Mouse (Mus musculus) limb, embryonic 12.5 days (tissue): ENCODE data around the gene Akt3. TPM values are rescaled to one million over a fixed set of nuclear protein-coding genes. Genes with fewer than 3 reads are reported as not detected.
A peak's percentile ranks its signal among the peaks of the same experiment; 100 is the strongest.

Experiments used
- ATAC-seq: fragments of 200-750 bp; cut with Nextera tagmentation; 2 replicates; pipeline ENCODE4 v1.8.0; 2017; ENCODE audit warnings: low read depth, moderate TSS enrichment; ENCODE audit not compliant: insufficient number of reproducible peaks, insufficient read depth, low FRiP score, low TSS enrichment
- H3K27ac ChIP-seq: fragments of 300-500 bp; sonication (generic); 2 replicates; pipeline ENCODE4 v1.5.1; 2016; ENCODE audit warnings: mild to moderate bottlenecking, moderate library complexity
- H3K27me3 ChIP-seq: fragments of 300-500 bp; sonication (generic); 2 replicates; pipeline ENCODE4 v1.6.1; 2016; ENCODE audit warnings: mild to moderate bottlenecking, moderate library complexity
- H3K36me3 ChIP-seq: fragments of 300-500 bp; sonication (generic); 2 replicates; pipeline ENCODE4 v1.6.1; 2016; ENCODE audit warnings: mild to moderate bottlenecking, moderate library complexity
- H3K4me1 ChIP-seq: fragments of 300-500 bp; sonication (generic); replicated peaks from 2 replicates; pipeline ENCODE4 v1.6.1; 2016
- H3K4me2 ChIP-seq: fragments of 300-500 bp; sonication (generic); 2 replicates; pipeline ENCODE4 v1.6.1; 2016; ENCODE audit warnings: mild to moderate bottlenecking, moderate library complexity
- H3K4me3 ChIP-seq: fragments of 300-500 bp; sonication (generic); replicated peaks from 2 replicates; pipeline ENCODE4 v1.5.1; 2016; ENCODE audit warnings: mild to moderate bottlenecking
- H3K9ac ChIP-seq: fragments of 300-500 bp; sonication (generic); replicated peaks from 2 replicates; pipeline ENCODE4 v1.6.1; 2016; ENCODE audit warnings: mild to moderate bottlenecking, moderate library complexity
- H3K9me3 ChIP-seq: fragments of 300-500 bp; sonication (generic); 2 replicates; pipeline ENCODE4 v1.6.1; 2016; ENCODE audit warnings: mild to moderate bottlenecking, moderate library complexity
- WGBS: fragments of 180-500 bp; shearing (Covaris S2); methylation state at CpG from one replicate; pipeline ENCODE4 v1.1.7; 2016; 5-methylcytosine and 5-hydroxymethylcytosine counted together
- polyA plus RNA-seq: library from polyadenylated mRNA; unstranded; fragments of >200 nt; fragmentation: Nextera tagmentation; extraction: Ambion mirVana; gene quantifications from 2 replicates; pipeline ENCODE4 v1.2.1, GENCODE M21; 2016

Gene Akt3
- polyA plus RNA-seq, 1 experiment from 2014 or later: 9.1 TPM

DNA sequence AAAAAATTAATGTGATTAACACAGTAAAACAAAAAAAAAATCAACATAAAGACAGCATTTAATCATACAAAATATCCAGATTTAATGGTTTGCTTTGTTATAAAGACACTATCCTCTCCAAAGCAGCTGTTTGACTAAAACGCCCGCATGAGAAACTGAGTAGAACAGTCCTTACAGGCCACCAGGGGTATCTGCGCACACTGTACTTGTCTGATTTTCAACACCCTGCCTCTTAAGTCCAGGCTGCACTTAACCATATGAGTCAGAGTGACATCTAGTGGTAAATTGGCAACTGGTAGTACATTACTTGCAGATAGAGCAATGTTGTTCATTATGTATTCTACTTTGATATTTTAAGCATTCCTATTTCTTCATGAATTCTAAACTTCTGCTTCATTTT is 69.3 kb downstream of the Akt3 start:
- Histone ChIP-seq H3K27me3 (no peaks in the 10 kb centered on the region), H3K4me1 (no peaks in the 10 kb centered on the region), H3K9ac (no peak overlapping the region), H3K36me3 (no peaks in the 10 kb centered on the region), H3K4me2 (no peak overlapping the region), H3K4me3 (no peak overlapping the region), H3K9me3 (no peaks in the 10 kb centered on the region), H3K27ac (no peak overlapping the region)
- ATAC-seq: no peak
- WGBS: 46% methylated on average over 3 of the region's 3 CpGs

- 76% methylated on average over 2 of the region's 2 CpGs for WGBS
- no peak for ATAC-seq
- Histone ChIP-seq H3K9ac (no peak overlapping the region), H3K27ac (no peak overlapping the region), H3K9me3 (no peaks in the 10 kb centered on the region), H3K27me3 (no peaks in the 10 kb centered on the region), H3K36me3 (no peaks in the 10 kb centered on the region), H3K4me1 (no peaks in the 10 kb centered on the region), H3K4me3 (no peak overlapping the region), H3K4me2 (no peak overlapping the region)
Measured at GRCm38 (mm10) chr1:177186751-177187150, 71.3 kb downstream of the Akt3 start.

- H3K9me3 ChIP-seq: no peaks in the 10 kb centered on the region
- WGBS: 89% methylated on average over 2 of the region's 2 CpGs
- no peaks in the 10 kb centered on the region for H3K36me3 ChIP-seq
- H3K27me3 ChIP-seq: no peaks in the 10 kb centered on the region
- H3K27ac ChIP-seq: no peak overlapping the region
- H3K4me3 ChIP-seq: no peak overlapping the region
- H3K9ac ChIP-seq: no peak overlapping the region
- H3K4me2 ChIP-seq: no peak overlapping the region
- H3K4me1 ChIP-seq: no peaks in the 10 kb centered on the region
- ATAC-seq: no peak
Measured at GRCm38 (mm10) chr1:177179635-177180034, 78.4 kb downstream of the Akt3 start.

- Histone ChIP-seq H3K4me3 (no peak overlapping the region), H3K27ac (no peak overlapping the region), H3K9ac (no peak overlapping the region), H3K9me3 (no peaks in the 10 kb centered on the region), H3K4me1 (no peaks in the 10 kb centered on the region; the same call in 1 of the 2 replicates), H3K36me3 (no peaks in the 10 kb centered on the region), H3K27me3 (no peaks in the 10 kb centered on the region), H3K4me2 (no peak overlapping the region)
- ATAC-seq: no peak
Measured at GRCm38 (mm10) chr1:177175436-177175835, 82.6 kb downstream of the Akt3 start.

GRCm38 (mm10) chr1:177171300-177171699 is 86.7 kb downstream of the Akt3 start:
- H3K4me1 ChIP-seq: no peaks in the 10 kb centered on the region; the same call in 1 of the 2 replicates
- no peaks in the 10 kb centered on the region for H3K36me3 ChIP-seq
- no peak for ATAC-seq
- no peaks in the 10 kb centered on the region for H3K27me3 ChIP-seq
- H3K9me3 ChIP-seq: no peaks in the 10 kb centered on the region
- no peak overlapping the region for H3K9ac ChIP-seq
- H3K27ac ChIP-seq: no peak overlapping the region
- no peak overlapping the region for H3K4me2 ChIP-seq
- no peak overlapping the region for H3K4me3 ChIP-seq

DNA sequence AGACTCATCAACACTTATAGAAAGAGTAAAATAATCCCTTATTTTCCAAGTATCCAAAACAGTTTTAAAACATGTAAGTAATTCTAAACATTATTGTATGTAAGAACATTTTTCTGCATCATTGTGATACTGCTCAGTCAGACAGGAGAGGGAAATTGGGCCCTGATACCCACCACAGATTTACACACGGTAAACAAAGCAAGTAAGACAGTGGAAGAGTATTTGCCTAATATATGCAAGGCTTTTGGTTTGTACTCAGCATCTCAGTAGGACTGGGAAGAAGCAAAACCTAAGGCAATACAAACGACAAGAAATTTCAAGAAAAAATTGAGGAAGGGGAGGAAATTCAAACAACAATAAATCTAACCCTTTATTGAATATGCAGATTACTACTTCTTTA is 92.2 kb downstream of the Akt3 start:
- no peaks in the 10 kb centered on the region for H3K36me3 ChIP-seq
- no peaks in the 10 kb centered on the region; the same call in 1 of the 2 replicates for H3K4me1 ChIP-seq
- no peak overlapping the region for H3K4me2 ChIP-seq
- no peak overlapping the region for H3K9ac ChIP-seq
- H3K9me3 ChIP-seq: no peaks in the 10 kb centered on the region
- 48% methylated on average over 2 of the region's 2 CpGs for WGBS
- no peak overlapping the region for H3K4me3 ChIP-seq
- H3K27me3 ChIP-seq: no peaks in the 10 kb centered on the region
- no peak for ATAC-seq
- H3K27ac ChIP-seq: no peak overlapping the region

DNA sequence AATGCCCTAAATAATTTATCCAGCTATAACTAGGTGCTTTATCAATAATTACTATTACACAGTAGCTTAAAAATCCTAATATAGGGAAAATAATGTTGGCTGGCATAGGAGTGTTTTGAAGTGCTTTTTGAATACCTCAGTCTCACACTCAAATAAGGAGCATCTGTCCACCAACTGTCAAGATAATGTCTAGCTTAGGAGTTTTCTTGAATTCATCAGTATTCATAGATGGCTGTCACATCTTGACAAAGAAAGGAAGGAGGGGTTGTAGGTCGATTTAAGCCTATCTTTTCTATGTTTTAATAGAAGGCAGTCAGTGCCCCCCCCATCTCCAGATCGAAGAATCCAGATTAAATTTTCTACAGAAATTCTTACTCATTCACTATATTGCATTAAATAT is 92.7 kb downstream of the Akt3 start:
- no peaks in the 10 kb centered on the region for H3K27me3 ChIP-seq
- no peaks in the 10 kb centered on the region for H3K9me3 ChIP-seq
- ATAC-seq: no peak
- no peak overlapping the region for H3K27ac ChIP-seq
- 88% methylated on average over 2 of the region's 2 CpGs for WGBS
- H3K4me2 ChIP-seq: no peak overlapping the region
- H3K9ac ChIP-seq: no peak overlapping the region
- no peak overlapping the region for H3K4me3 ChIP-seq
- H3K36me3 ChIP-seq: no peaks in the 10 kb centered on the region
- H3K4me1 ChIP-seq: no peaks in the 10 kb centered on the region

DNA sequence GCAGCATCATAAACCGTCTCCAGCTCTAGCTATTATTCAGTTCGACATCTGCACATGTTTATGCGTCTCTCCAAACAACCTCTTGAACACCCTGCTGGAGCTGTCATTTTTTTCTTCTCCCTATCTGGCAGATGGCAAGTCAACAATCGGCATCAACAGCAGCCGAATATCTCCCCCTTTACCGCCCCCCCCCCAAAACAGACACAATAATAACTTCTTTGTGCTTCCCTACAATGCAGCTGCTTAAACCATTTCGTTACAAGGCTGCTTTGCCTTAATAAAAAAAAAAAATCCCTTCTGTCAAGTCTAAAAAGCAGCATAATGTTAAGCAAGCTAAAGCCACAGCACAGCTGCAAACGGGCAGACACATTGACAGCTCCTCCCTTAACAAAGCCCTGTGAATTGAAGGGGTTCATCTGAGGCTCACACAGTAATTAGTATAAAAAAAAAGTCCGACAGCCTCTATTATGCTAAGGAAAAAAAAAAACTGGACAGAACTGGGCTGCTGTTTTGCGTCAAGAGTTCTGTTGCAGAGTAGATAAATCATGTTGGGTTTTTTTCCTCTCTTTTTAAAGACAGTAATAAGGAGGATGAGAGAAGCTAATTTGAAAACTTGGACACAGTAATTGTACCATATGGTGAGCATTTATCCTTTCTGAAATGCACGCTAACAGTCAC is 107.5 kb downstream of the Akt3 start:
- no peak overlapping the region for H3K4me3 ChIP-seq
- 0 out of 2 replicates have a peak overlapping the region, but pooled peaks have one; percentile 13 for H3K4me2 ChIP-seq
- no peak overlapping the region for H3K9ac ChIP-seq
- no peak for ATAC-seq
- H3K9me3 ChIP-seq: no peaks in the 10 kb centered on the region
- H3K27ac ChIP-seq: no peak overlapping the region
- H3K4me1 ChIP-seq: peaks cover 9% of the 10 kb centered on the region
- H3K27me3 ChIP-seq: no peaks in the 10 kb centered on the region
- 26% methylated on average over 11 of the region's 11 CpGs for WGBS
- H3K36me3 ChIP-seq: no peaks in the 10 kb centered on the region

- H3K27me3 ChIP-seq: no peaks in the 10 kb centered on the region
- ATAC-seq: no peak
- H3K4me1 ChIP-seq: peaks cover 9% of the 10 kb centered on the region
- H3K4me3 ChIP-seq: no peak overlapping the region
- 57% methylated on average over 2 of the region's 2 CpGs for WGBS
- no peak overlapping the region for H3K9ac ChIP-seq
- no peak overlapping the region for H3K4me2 ChIP-seq
- no peaks in the 10 kb centered on the region for H3K9me3 ChIP-seq
- H3K36me3 ChIP-seq: no peaks in the 10 kb centered on the region
- no peak overlapping the region for H3K27ac ChIP-seq
Measured at GRCm38 (mm10) chr1:177148746-177149145, 109.3 kb downstream of the Akt3 start.

DNA sequence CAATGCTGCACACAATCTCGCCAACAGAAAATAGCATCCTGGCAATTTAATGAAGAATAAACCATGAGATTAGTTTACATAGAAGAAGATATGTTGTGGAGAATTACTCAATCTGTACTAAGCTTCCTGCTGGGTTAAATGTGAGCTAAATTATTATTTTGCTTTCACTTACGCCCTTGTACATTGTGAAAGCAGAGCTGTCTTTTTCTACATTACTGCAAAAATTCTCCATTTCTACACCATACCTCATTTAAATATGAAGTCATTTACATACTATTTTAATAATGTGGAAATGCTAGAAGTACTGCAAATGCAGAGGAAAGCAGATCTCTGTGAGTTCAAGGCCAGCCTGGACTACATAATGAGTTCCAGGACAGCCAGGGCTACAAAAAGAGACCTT is 116.5 kb downstream of the Akt3 start:
- H3K4me3 ChIP-seq: no peak overlapping the region
- 92% methylated on average over 2 of the region's 2 CpGs for WGBS
- no peak overlapping the region for H3K27ac ChIP-seq
- ATAC-seq: no peak
- no peaks in the 10 kb centered on the region for H3K36me3 ChIP-seq
- no peaks in the 10 kb centered on the region for H3K27me3 ChIP-seq
- no peak overlapping the region for H3K4me2 ChIP-seq
- H3K9me3 ChIP-seq: no peaks in the 10 kb centered on the region
- H3K9ac ChIP-seq: no peak overlapping the region
- no peaks in the 10 kb centered on the region for H3K4me1 ChIP-seq

GRCm38 (mm10) chr1:177139652-177140051 is 118.4 kb downstream of the Akt3 start:
- no peak for ATAC-seq
- Histone ChIP-seq H3K4me3 (no peak overlapping the region), H3K4me2 (no peak overlapping the region), H3K9me3 (no peaks in the 10 kb centered on the region), H3K4me1 (no peaks in the 10 kb centered on the region), H3K27me3 (no peaks in the 10 kb centered on the region), H3K36me3 (no peaks in the 10 kb centered on the region), H3K27ac (no peak overlapping the region), H3K9ac (no peak overlapping the region)
- WGBS: 85% methylated on average over 6 of the region's 6 CpGs

GRCm38 (mm10) chr1:177131458-177131857 is 126.5 kb downstream of the Akt3 start:
- no peaks in the 10 kb centered on the region for H3K4me1 ChIP-seq
- H3K4me3 ChIP-seq: no peak overlapping the region
- no peak overlapping the region for H3K4me2 ChIP-seq
- WGBS: 74% methylated on average over 2 of the region's 2 CpGs
- peaks cover 5% of the 10 kb centered on the region; the same call in 1 of the 2 replicates for H3K36me3 ChIP-seq
- no peaks in the 10 kb centered on the region for H3K9me3 ChIP-seq
- no peak overlapping the region for H3K27ac ChIP-seq
- ATAC-seq: no peak
- no peaks in the 10 kb centered on the region for H3K27me3 ChIP-seq
- no peak overlapping the region for H3K9ac ChIP-seq
